Mouse (Mus musculus): ENCODE data around the gene Kpna4. TPM values are rescaled to one million over a fixed set of nuclear protein-coding genes. Genes with fewer than 3 reads are reported as not detected.

Gene Kpna4
- polyA plus RNA-seq, 1 experiment from 2014 or later: 27.3 TPM

- Histone ChIP-seq H3K27ac (ENCODE audit: low read depth, low read length) (no peak overlapping the region), H3K36me3 (ENCODE audit: control insufficient read depth, insufficient read depth, low read length) (no peaks in the 10 kb centered on the region), H3K9me3 (replicated peaks; ENCODE audit: control insufficient read depth, low read length) (no peaks in the 10 kb centered on the region), H3K9ac (ENCODE audit: low read depth, low read length) (no peak overlapping the region), H3K4me3 (ENCODE audit: low read depth, low read length) (no peak overlapping the region), H3K4me2 (no peak overlapping the region), H3K4me1 (ENCODE audit: control insufficient read depth, insufficient read depth, low read length) (no peaks in the 10 kb centered on the region), H3K27me3 (ENCODE audit: control insufficient read depth, insufficient read depth, low read length) (no peaks in the 10 kb centered on the region)
- 91% methylated on average over 4 of the region's 4 CpGs for WGBS (ENCODE audit: insufficient replicate concordance)
- no peak for ATAC-seq (replicated peaks; ENCODE audit: insufficient number of reproducible peaks, low FRiP score, low TSS enrichment)
These were observed 66.2 kb downstream of the Kpna4 start for GRCm38 (mm10) chr3:69060672-69061071.

GRCm38 (mm10) chr3:69055871-69056270, 71.0 kb downstream of the Kpna4 start:
- H3K4me2 ChIP-seq: no peak overlapping the region
- 90% methylated on average over 3 of the region's 3 CpGs for WGBS (ENCODE audit: insufficient replicate concordance)
- no peaks in the 10 kb centered on the region for H3K9me3 ChIP-seq (replicated peaks; ENCODE audit: control insufficient read depth, low read length)
- H3K4me3 ChIP-seq (ENCODE audit: low read depth, low read length): no peak overlapping the region
- no peak for ATAC-seq (replicated peaks; ENCODE audit: insufficient number of reproducible peaks, low FRiP score, low TSS enrichment)
- H3K36me3 ChIP-seq (ENCODE audit: control insufficient read depth, insufficient read depth, low read length): no peaks in the 10 kb centered on the region
- H3K27me3 ChIP-seq (ENCODE audit: control insufficient read depth, insufficient read depth, low read length): no peaks in the 10 kb centered on the region
- H3K27ac ChIP-seq (ENCODE audit: low read depth, low read length): peak overlapping the region; percentile 82
- H3K9ac ChIP-seq (ENCODE audit: low read depth, low read length): no peak overlapping the region
- no peaks in the 10 kb centered on the region for H3K4me1 ChIP-seq (ENCODE audit: control insufficient read depth, insufficient read depth, low read length)

GRCm38 (mm10) chr3:69054760-69055432, 72.0 kb downstream of the Kpna4 start:
- peak; percentile 97 for ATAC-seq (replicated peaks; ENCODE audit: insufficient number of reproducible peaks, low FRiP score, low TSS enrichment)
- Histone ChIP-seq H3K4me2 (peak overlapping the region; percentile 14; the same call in 1 of the 2 replicates), H3K4me3 (ENCODE audit: low read depth, low read length) (no peak overlapping the region), H3K9me3 (replicated peaks; ENCODE audit: control insufficient read depth, low read length) (no peaks in the 10 kb centered on the region), H3K36me3 (ENCODE audit: control insufficient read depth, insufficient read depth, low read length) (no peaks in the 10 kb centered on the region), H3K9ac (ENCODE audit: low read depth, low read length) (no peak overlapping the region), H3K4me1 (ENCODE audit: control insufficient read depth, insufficient read depth, low read length) (no peaks in the 10 kb centered on the region), H3K27me3 (ENCODE audit: control insufficient read depth, insufficient read depth, low read length) (no peaks in the 10 kb centered on the region), H3K27ac (ENCODE audit: low read depth, low read length) (peak overlapping the region; percentile 82)
- 63% methylated on average over 7 of the region's 7 CpGs for WGBS (ENCODE audit: insufficient replicate concordance)

GRCm38 (mm10) chr3:69051894-69052293, 75.0 kb downstream of the Kpna4 start:
- Histone ChIP-seq H3K36me3 (ENCODE audit: control insufficient read depth, insufficient read depth, low read length) (no peaks in the 10 kb centered on the region), H3K27me3 (ENCODE audit: control insufficient read depth, insufficient read depth, low read length) (no peaks in the 10 kb centered on the region), H3K4me3 (ENCODE audit: low read depth, low read length) (no peak overlapping the region), H3K4me2 (no peak overlapping the region), H3K9me3 (replicated peaks; ENCODE audit: control insufficient read depth, low read length) (no peaks in the 10 kb centered on the region), H3K9ac (ENCODE audit: low read depth, low read length) (no peak overlapping the region), H3K27ac (ENCODE audit: low read depth, low read length) (no peak overlapping the region), H3K4me1 (ENCODE audit: control insufficient read depth, insufficient read depth, low read length) (no peaks in the 10 kb centered on the region; the same call in 1 of the 2 replicates)
- ATAC-seq (replicated peaks; ENCODE audit: insufficient number of reproducible peaks, low FRiP score, low TSS enrichment): no peak
- WGBS (ENCODE audit: insufficient replicate concordance): 90% methylated on average over 11 of the region's 11 CpGs

- no peak overlapping the region for H3K9ac ChIP-seq (ENCODE audit: low read depth, low read length)
- 83% methylated on average over 6 of the region's 6 CpGs for WGBS (ENCODE audit: insufficient replicate concordance)
- no peak overlapping the region for H3K4me3 ChIP-seq (ENCODE audit: low read depth, low read length)
- peaks cover 3% of the 10 kb centered on the region; the same call in 1 of the 2 replicates for H3K4me1 ChIP-seq (ENCODE audit: control insufficient read depth, insufficient read depth, low read length)
- ATAC-seq (replicated peaks; ENCODE audit: insufficient number of reproducible peaks, low FRiP score, low TSS enrichment): no peak
- no peaks in the 10 kb centered on the region for H3K36me3 ChIP-seq (ENCODE audit: control insufficient read depth, insufficient read depth, low read length)
- no peak overlapping the region for H3K4me2 ChIP-seq
- H3K27ac ChIP-seq (ENCODE audit: low read depth, low read length): no peak overlapping the region
- H3K9me3 ChIP-seq (replicated peaks; ENCODE audit: control insufficient read depth, low read length): no peaks in the 10 kb centered on the region
- no peaks in the 10 kb centered on the region for H3K27me3 ChIP-seq (ENCODE audit: control insufficient read depth, insufficient read depth, low read length)
These were observed 77.9 kb downstream of the Kpna4 start for GRCm38 (mm10) chr3:69049011-69049410.

GRCm38 (mm10) chr3:69047684-69048083, 79.2 kb downstream of the Kpna4 start:
- WGBS (ENCODE audit: insufficient replicate concordance): 73% methylated on average over 4 of the region's 4 CpGs
- no peak overlapping the region for H3K4me2 ChIP-seq
- ATAC-seq (replicated peaks; ENCODE audit: insufficient number of reproducible peaks, low FRiP score, low TSS enrichment): no peak
- H3K4me1 ChIP-seq (ENCODE audit: control insufficient read depth, insufficient read depth, low read length): peaks cover 5% of the 10 kb centered on the region; the same call in 1 of the 2 replicates
- no peaks in the 10 kb centered on the region for H3K36me3 ChIP-seq (ENCODE audit: control insufficient read depth, insufficient read depth, low read length)
- H3K4me3 ChIP-seq (ENCODE audit: low read depth, low read length): no peak overlapping the region
- H3K9me3 ChIP-seq (replicated peaks; ENCODE audit: control insufficient read depth, low read length): no peaks in the 10 kb centered on the region
- H3K9ac ChIP-seq (ENCODE audit: low read depth, low read length): 0 out of 2 replicates have a peak overlapping the region, but pooled peaks have one; percentile 22
- no peak overlapping the region for H3K27ac ChIP-seq (ENCODE audit: low read depth, low read length)
- no peaks in the 10 kb centered on the region for H3K27me3 ChIP-seq (ENCODE audit: control insufficient read depth, insufficient read depth, low read length)

- no peak overlapping the region; the same call in 1 of the 2 replicates for H3K4me2 ChIP-seq
- H3K9ac ChIP-seq (ENCODE audit: low read depth, low read length): no peak overlapping the region
- peaks cover 5% of the 10 kb centered on the region; the same call in 1 of the 2 replicates for H3K4me1 ChIP-seq (ENCODE audit: control insufficient read depth, insufficient read depth, low read length)
- H3K27ac ChIP-seq (ENCODE audit: low read depth, low read length): no peak overlapping the region
- WGBS (ENCODE audit: insufficient replicate concordance): 18% methylated on average over 4 of the region's 4 CpGs
- no peaks in the 10 kb centered on the region for H3K36me3 ChIP-seq (ENCODE audit: control insufficient read depth, insufficient read depth, low read length)
- H3K27me3 ChIP-seq (ENCODE audit: control insufficient read depth, insufficient read depth, low read length): no peaks in the 10 kb centered on the region
- H3K4me3 ChIP-seq (ENCODE audit: low read depth, low read length): no peak overlapping the region
- H3K9me3 ChIP-seq (replicated peaks; ENCODE audit: control insufficient read depth, low read length): no peaks in the 10 kb centered on the region
- ATAC-seq (replicated peaks; ENCODE audit: insufficient number of reproducible peaks, low FRiP score, low TSS enrichment): no peak
These were observed 80.4 kb downstream of the Kpna4 start for GRCm38 (mm10) chr3:69046509-69046908.

GRCm38 (mm10) chr3:69045750-69046149, 81.2 kb downstream of the Kpna4 start:
- Histone ChIP-seq H3K9ac (ENCODE audit: low read depth, low read length) (peak overlapping the region; percentile 88; the same call in 1 of the 2 replicates), H3K27me3 (ENCODE audit: control insufficient read depth, insufficient read depth, low read length) (no peaks in the 10 kb centered on the region), H3K36me3 (ENCODE audit: control insufficient read depth, insufficient read depth, low read length) (no peaks in the 10 kb centered on the region), H3K4me1 (ENCODE audit: control insufficient read depth, insufficient read depth, low read length) (peaks cover 5% of the 10 kb centered on the region; the same call in 1 of the 2 replicates), H3K9me3 (replicated peaks; ENCODE audit: control insufficient read depth, low read length) (no peaks in the 10 kb centered on the region), H3K4me3 (ENCODE audit: low read depth, low read length) (peak overlapping the region; percentile 67), H3K4me2 (peak overlapping the region; percentile 81), H3K27ac (ENCODE audit: low read depth, low read length) (peak overlapping the region; percentile 98; the same call in 1 of the 2 replicates)
- 26% methylated on average over 13 of the region's 13 CpGs for WGBS (ENCODE audit: insufficient replicate concordance)
- no peak for ATAC-seq (replicated peaks; ENCODE audit: insufficient number of reproducible peaks, low FRiP score, low TSS enrichment)

- peaks cover 3% of the 10 kb centered on the region for H3K36me3 ChIP-seq (ENCODE audit: control insufficient read depth, insufficient read depth, low read length)
- no peaks in the 10 kb centered on the region for H3K27me3 ChIP-seq (ENCODE audit: control insufficient read depth, insufficient read depth, low read length)
- peak overlapping the region; percentile 67 for H3K4me3 ChIP-seq (ENCODE audit: low read depth, low read length)
- peaks cover 7% of the 10 kb centered on the region; the same call in 1 of the 2 replicates for H3K4me1 ChIP-seq (ENCODE audit: control insufficient read depth, insufficient read depth, low read length)
- peak overlapping the region; percentile 98 for H3K27ac ChIP-seq (ENCODE audit: low read depth, low read length)
- no peaks in the 10 kb centered on the region for H3K9me3 ChIP-seq (replicated peaks; ENCODE audit: control insufficient read depth, low read length)
- peak overlapping the region; percentile 88 for H3K9ac ChIP-seq (ENCODE audit: low read depth, low read length)
- no peak for ATAC-seq (replicated peaks; ENCODE audit: insufficient number of reproducible peaks, low FRiP score, low TSS enrichment)
- WGBS (ENCODE audit: insufficient replicate concordance): 13% methylated on average over 9 of the region's 9 CpGs
- peak overlapping the region; percentile 81 for H3K4me2 ChIP-seq
These were observed 81.6 kb downstream of the Kpna4 start for GRCm38 (mm10) chr3:69045400-69045703.

Data from heart, embryonic 11.5 days (tissue).